Mouse (Mus musculus) spleen, adult 2 months (tissue): ENCODE measurements at regions not wholly inside any gene's neighbourhood (a gene's known extent, or its start where the extent isn't known, plus 50 kb on each side); places are given as distances from the start of the nearest gene placed in this dataset.

Source experiments
- DNase-seq, 2 experiments: peaks; one replicate each; pipeline versions ENCODE4 v3.0.0 to v3.0.0-alpha.2; 2012 to 2021; ENCODE audit warnings: low spot score in 2 of 2, low read depth in 1 of 2
- H3K27ac ChIP-seq: fragments of 200-500 bp; 2 replicates; pipeline ENCODE4 v1.5.1; 2012; ENCODE audit warnings: low read length, inconsistent platforms; ENCODE audit not compliant: insufficient read depth
- H3K27me3 ChIP-seq: fragments of 200-500 bp; 2 replicates; pipeline ENCODE4 v1.6.1; 2012; ENCODE audit warnings: mild to moderate bottlenecking, moderate library complexity, low read length, inconsistent platforms; ENCODE audit not compliant: control insufficient read depth, insufficient read depth
- H3K36me3 ChIP-seq: fragments of 200-500 bp; 2 replicates; pipeline ENCODE4 v1.6.1; 2012; ENCODE audit warnings: mild to moderate bottlenecking, low read length, inconsistent platforms; ENCODE audit not compliant: control insufficient read depth, insufficient read depth
- H3K4me1 ChIP-seq: fragments of 200-500 bp; 2 replicates; pipeline ENCODE4 v1.6.1; 2011; ENCODE audit warnings: inconsistent platforms; ENCODE audit not compliant: control insufficient read depth, insufficient read depth, insufficient read length
- H3K4me3 ChIP-seq: fragments of 200-500 bp; 2 replicates; pipeline ENCODE4 v1.5.1; 2011; ENCODE audit warnings: mild to moderate bottlenecking, inconsistent platforms; ENCODE audit not compliant: insufficient read depth, insufficient read length; ENCODE audit errors: extremely low read depth
- CTCF ChIP-seq: fragments of 200-500 bp; IDR thresholded peaks from 2 replicates; pipeline ENCODE4 v1.5.1; 2011; ENCODE audit warnings: mild to moderate bottlenecking, inconsistent platforms; ENCODE audit not compliant: insufficient read depth, insufficient read length, insufficient replicate concordance; ENCODE audit errors: extremely low read depth
- POLR2A ChIP-seq: fragments of 200-500 bp; IDR thresholded peaks from 2 replicates; pipeline ENCODE4 v1.6.1; 2011; ENCODE audit warnings: low read depth, low read length, inconsistent platforms
- WGBS: fragments of 180-500 bp; shearing (Covaris S2); methylation state at CpG from one replicate; pipeline ENCODE4 v1.1.7; 2018; 5-methylcytosine and 5-hydroxymethylcytosine counted together

GRCm38 (mm10) chr10:91706816-91707215 is 525.7 kb upstream of the Tmpo start:
- Histone ChIP-seq H3K4me1 (no peaks in the 10 kb centered on the region), H3K27ac (no peak overlapping the region), H3K4me3 (no peak overlapping the region), H3K36me3 (no peaks in the 10 kb centered on the region), H3K27me3 (no peaks in the 10 kb centered on the region)
- 95% methylated on average over 3 of the region's 3 CpGs for WGBS
- no peak for DNase-seq
- no peak for TF ChIP-seq POLR2A

GRCm38 (mm10) chr10:91704751-91705150 is 523.6 kb upstream of the Tmpo start:
- 75% methylated on average over 3 of the region's 3 CpGs for WGBS
- no peaks in the 10 kb centered on the region for H3K27me3 ChIP-seq
- H3K36me3 ChIP-seq, result no peaks in the 10 kb centered on the region
- no peaks in the 10 kb centered on the region for H3K4me1 ChIP-seq
- no peak for DNase-seq
- no peak overlapping the region for H3K27ac ChIP-seq
- no peak for TF ChIP-seq POLR2A
- TF ChIP-seq CTCF, result no peak
- H3K4me3 ChIP-seq, result no peak overlapping the region

DNA sequence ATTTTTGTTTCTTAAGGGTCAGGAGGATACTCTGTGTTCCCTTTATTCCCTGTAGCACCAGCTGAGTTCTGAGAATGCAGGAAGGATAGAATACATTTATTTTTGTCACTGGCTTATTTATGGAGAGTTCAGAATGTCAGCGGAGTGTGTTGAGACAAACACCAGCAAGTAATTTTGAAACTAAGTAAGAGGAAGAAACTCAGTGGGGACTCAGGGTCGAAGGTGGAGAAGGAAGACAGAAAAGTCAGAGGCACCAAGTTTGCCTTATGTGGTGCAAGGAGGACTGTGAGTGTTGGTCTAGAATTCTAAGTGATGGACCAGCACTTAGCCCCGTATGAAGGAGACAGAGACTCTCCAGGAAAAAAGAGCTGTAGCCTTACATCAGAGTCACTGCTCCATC is 520.7 kb upstream of the Tmpo start:
- Histone ChIP-seq H3K36me3 (no peaks in the 10 kb centered on the region), H3K4me3 (no peak overlapping the region), H3K27ac (no peak overlapping the region), H3K4me1 (no peaks in the 10 kb centered on the region), H3K27me3 (no peaks in the 10 kb centered on the region)
- 42% methylated on average over 3 of the region's 3 CpGs for WGBS
- no peak for TF ChIP-seq POLR2A
- TF ChIP-seq CTCF, result no peak
- DNase-seq, result no peak

- 74% methylated on average over 8 of the region's 8 CpGs for WGBS
- Histone ChIP-seq H3K36me3 (no peaks in the 10 kb centered on the region), H3K27me3 (no peaks in the 10 kb centered on the region), H3K27ac (no peak overlapping the region), H3K4me3 (no peak overlapping the region), H3K4me1 (no peaks in the 10 kb centered on the region)
- no peak for DNase-seq
- no peak for TF ChIP-seq POLR2A
- no peak for TF ChIP-seq CTCF
These were observed 505.0 kb upstream of the Tmpo start for GRCm38 (mm10) chr10:91686082-91686618.

DNA sequence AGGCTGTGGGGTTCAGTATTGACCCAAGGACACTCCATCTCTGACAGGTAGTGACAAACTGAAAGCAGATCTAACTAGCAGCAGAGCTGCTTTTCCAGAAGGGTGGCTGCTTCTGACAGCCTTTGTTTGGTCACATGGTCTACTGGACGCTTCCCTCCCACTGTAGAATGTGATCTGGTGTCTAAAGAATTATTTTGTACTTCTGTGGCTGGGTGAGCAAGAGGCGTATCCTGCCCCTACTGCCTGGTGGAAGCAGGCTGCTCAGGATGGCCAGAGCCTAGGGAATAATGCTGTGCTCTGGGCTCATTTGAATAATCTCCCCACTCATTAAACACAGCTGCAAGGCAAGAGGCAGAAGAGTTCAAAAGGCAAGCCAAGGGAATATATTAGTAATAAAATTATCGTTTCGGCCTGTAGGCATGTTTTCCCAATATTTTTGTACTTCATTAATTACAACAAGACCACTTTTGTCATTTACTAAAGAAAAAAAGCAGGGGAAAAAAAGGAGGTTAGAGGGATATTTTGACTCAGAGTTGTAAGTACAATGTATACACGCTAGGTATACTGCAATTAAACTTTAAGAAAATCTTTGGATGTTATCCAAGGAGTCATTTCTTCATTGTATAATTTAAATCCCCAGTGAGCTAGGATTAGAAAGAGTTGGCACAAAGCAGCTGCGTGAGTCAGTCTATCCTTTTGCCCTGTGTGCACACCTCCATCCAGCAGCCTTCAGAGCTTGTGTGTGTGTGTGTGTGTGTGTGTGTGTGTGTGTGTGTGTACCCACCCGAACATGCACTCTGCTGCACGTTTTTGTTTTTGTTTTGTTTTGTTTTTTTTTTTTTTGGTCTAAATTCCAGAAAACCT is 504.3 kb upstream of the Tmpo start:
- no peak for DNase-seq
- no peak for TF ChIP-seq CTCF
- no peak for TF ChIP-seq POLR2A
- no peak overlapping the region for H3K4me3 ChIP-seq
- no peaks in the 10 kb centered on the region for H3K4me1 ChIP-seq
- no peak overlapping the region for H3K27ac ChIP-seq
- WGBS, result 72% methylated on average over 8 of the region's 8 CpGs
- no peaks in the 10 kb centered on the region for H3K36me3 ChIP-seq
- no peaks in the 10 kb centered on the region for H3K27me3 ChIP-seq

GRCm38 (mm10) chr10:91679641-91680040 is 498.5 kb upstream of the Tmpo start:
- DNase-seq, result no peak
- Histone ChIP-seq H3K36me3 (no peaks in the 10 kb centered on the region), H3K4me3 (no peak overlapping the region), H3K27ac (no peak overlapping the region), H3K4me1 (no peaks in the 10 kb centered on the region), H3K27me3 (no peaks in the 10 kb centered on the region)
- TF ChIP-seq POLR2A (no peak), CTCF (no peak)

DNA sequence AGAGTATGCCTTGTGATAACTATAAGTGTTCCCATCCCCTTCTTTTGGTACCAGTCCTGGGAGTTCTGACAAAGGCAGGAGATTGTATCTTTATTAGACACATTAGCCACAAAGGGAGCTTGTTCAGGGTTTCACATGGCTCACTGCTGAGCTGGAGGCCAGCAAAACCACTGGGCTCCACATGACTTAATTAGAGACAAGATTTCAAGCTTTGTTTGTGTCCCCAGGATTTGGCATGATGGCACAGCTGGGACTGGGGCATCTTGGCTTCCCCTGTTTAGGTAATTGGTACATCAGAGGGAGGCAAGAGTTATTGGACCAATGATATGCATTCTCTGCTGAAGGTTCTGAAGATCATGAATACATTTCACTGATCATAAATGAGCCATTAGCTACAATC is 456.8 kb upstream of the Tmpo start:
- H3K36me3 ChIP-seq, result no peaks in the 10 kb centered on the region
- no peak overlapping the region for H3K27ac ChIP-seq
- no peak for DNase-seq
- no peak overlapping the region for H3K4me3 ChIP-seq
- no peaks in the 10 kb centered on the region for H3K27me3 ChIP-seq
- TF ChIP-seq POLR2A (no peak), CTCF (no peak)
- H3K4me1 ChIP-seq, result no peaks in the 10 kb centered on the region
